Mouse (Mus musculus) kidney, adult 2 months (tissue): ENCODE results near the gene Platr17.

Experiments
- CTCF ChIP-seq: fragments of 200-500 bp; conservative IDR thresholded peaks from 2 replicates; pipeline ENCODE4 v1.5.1; 2011; ENCODE audit warnings: low read depth, mild to moderate bottlenecking, control low read depth, low read length, moderate library complexity, mixed read lengths; ENCODE audit not compliant: insufficient read depth, insufficient read length
- POLR2A ChIP-seq: fragments of 200-500 bp; IDR thresholded peaks from one replicate; pipeline ENCODE4 v1.6.1; 2011; ENCODE audit warnings: low read depth, low read length, control low read depth

DNA sequence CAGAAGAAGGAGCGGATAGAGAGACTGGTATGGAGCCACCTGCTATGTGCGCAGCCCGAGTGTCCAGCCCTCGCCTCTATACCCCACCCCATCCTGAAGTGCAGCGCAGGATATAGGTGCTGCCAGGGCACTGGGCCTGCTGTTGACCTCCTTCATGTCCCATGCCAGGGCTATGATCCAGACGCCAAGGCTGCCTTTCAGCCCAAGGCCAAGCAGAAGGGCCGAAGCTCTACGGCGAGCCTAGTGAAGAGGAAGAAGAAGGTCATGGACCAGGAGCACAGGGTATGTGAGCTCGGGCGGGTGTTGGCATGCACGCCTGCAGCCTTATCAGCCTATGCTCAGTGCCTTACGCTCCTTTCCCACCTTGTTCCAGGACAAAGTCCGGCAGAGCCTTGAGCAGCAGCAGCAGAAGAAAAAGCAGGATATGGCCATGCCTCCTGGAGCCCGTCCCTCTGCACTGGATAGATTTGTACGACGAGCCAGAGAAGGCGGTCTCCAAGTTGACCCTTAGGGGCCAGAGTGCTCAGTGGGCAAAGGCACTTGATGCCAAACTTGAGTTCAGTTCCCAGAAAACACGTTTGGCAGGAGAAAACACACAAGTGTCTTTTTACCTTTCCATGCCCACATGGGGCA lies 44.1 kb downstream of the Platr17 start:
- TF ChIP-seq CTCF, result no peak
- no peak for TF ChIP-seq POLR2A
